Mouse (Mus musculus) ES-E14 (cell line): ENCODE measurements around the gene Olfr522.

ENCODE experiments used
- CHD2 ChIP-seq: IDR thresholded peaks from 2 replicates; pipeline ENCODE4 v1.6.1; 2014; ENCODE audit warnings: mild to moderate bottlenecking, low read depth, low read length, inconsistent platforms
- HCFC1 ChIP-seq: IDR thresholded peaks from 2 replicates; pipeline ENCODE4 v1.6.1; 2012; ENCODE audit warnings: low read length, inconsistent platforms, borderline replicate concordance; ENCODE audit not compliant: insufficient read depth
- MAFK ChIP-seq: IDR thresholded peaks from 2 replicates; pipeline ENCODE4 v1.6.1; 2014; ENCODE audit warnings: mild to moderate bottlenecking, low read depth, low read length, inconsistent platforms; ENCODE audit not compliant: insufficient read depth

- TF ChIP-seq CHD2 (no peak), HCFC1 (no peak), MAFK (no peak)
Measured at GRCm38 (mm10) chr7:140190435-140190834, 25.9 kb upstream of the Olfr522 start.
